Mouse (Mus musculus) brown adipose tissue, adult 24 weeks (tissue): ENCODE measurements around the gene Anxa6. TPM values are rescaled to one million over a fixed set of nuclear protein-coding genes. Genes with fewer than 3 reads are reported as not detected.
A peak's percentile ranks its signal among the peaks of the same experiment; 100 is the strongest.

Experiments used
- H3K27ac ChIP-seq: fragments of 200-500 bp; replicated peaks from 2 replicates; pipeline ENCODE4 v1.5.1; 2012; ENCODE audit warnings: low read depth, mild to moderate bottlenecking, low read length
- H3K4me1 ChIP-seq: fragments of 200-500 bp; 2 replicates; pipeline ENCODE4 v1.6.1; 2012; ENCODE audit warnings: low read length, mixed read lengths; ENCODE audit not compliant: control insufficient read depth, insufficient read depth, insufficient read length
- H3K4me3 ChIP-seq: fragments of 200-500 bp; 2 replicates; pipeline ENCODE4 v1.5.1; 2012; ENCODE audit warnings: low read depth, mild to moderate bottlenecking, low read length, moderate library complexity; ENCODE audit not compliant: insufficient read depth
- polyA plus RNA-seq: library from polyadenylated mRNA; stranded (reverse); fragments of >200 nt; gene quantifications from 2 replicates; pipeline ENCODE4 v1.2.4, GENCODE M21; 2012; ENCODE audit not compliant: missing spikeins, insufficient read depth, insufficient read length

Anxa6 gene
- polyA plus RNA-seq, 1 experiment: 212 TPM

DNA sequence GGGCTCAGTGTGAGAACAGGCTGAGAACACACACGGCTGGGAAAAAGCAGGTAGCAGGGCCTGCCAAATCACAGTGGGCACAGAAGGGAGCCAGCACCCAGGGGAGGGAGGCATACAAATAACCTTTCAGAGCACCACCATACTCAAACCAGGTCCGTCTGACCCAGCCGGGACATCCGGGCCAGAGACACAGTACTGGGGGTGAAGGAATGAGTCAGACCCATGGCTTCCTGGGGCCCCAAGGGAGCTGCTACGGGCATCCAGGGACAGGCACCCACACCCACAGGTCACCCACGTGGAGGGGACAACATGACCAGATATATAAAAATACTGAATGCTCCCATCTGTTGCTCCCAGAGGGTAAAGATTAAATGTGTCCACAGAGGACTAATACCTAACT, 80.6 kb downstream of the Anxa6 start:
- Histone ChIP-seq H3K4me3 (no peak overlapping the region), H3K4me1 (peaks cover 30% of the 10 kb centered on the region), H3K27ac (peak overlapping the region; percentile 27; the same call in 1 of the 2 replicates)

DNA sequence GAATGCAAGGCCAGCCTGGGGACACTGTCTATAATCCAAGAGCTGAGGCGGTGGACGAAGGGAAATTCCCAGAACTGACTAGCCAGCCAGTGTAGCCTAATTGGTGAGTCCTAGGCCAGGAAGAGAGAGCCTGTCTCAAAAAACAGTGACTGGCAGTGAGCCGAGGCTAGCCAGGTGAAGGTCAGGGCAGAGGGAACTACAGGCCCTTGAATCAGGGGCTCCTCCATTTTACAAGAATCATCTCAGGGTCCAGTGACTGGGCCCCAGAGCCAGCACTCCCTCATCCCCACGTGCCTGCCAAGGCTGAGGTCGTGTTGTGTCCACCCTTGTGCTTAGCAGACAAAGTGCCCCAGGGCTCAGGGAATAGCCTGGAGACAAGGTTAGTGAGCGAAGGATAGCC, 82.6 kb downstream of the Anxa6 start:
- Histone ChIP-seq H3K4me3 (no peak overlapping the region), H3K4me1 (peaks cover 30% of the 10 kb centered on the region), H3K27ac (no peak overlapping the region)

DNA sequence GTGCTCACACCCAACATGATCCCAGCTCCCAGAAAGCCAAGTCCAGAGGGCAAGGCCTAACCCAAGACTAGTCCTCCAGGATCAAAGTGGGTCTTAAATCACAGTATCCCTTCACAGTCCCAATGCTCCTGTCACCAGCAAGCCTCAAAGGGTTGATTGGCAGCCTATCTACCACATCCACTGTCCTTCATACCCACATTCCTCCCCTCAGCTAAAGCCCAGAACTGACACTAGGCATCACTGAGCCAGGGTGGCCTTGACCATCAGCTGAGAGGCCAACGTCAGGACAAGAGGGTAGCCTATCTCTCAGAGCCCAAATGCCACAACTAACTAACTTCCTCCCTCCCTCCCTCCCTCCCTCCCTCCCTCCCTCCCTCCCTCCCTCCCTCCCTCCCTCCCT, 83.5 kb downstream of the Anxa6 start:
- no peak overlapping the region for H3K27ac ChIP-seq
- H3K4me3 ChIP-seq: no peak overlapping the region
- peaks cover 30% of the 10 kb centered on the region for H3K4me1 ChIP-seq

DNA sequence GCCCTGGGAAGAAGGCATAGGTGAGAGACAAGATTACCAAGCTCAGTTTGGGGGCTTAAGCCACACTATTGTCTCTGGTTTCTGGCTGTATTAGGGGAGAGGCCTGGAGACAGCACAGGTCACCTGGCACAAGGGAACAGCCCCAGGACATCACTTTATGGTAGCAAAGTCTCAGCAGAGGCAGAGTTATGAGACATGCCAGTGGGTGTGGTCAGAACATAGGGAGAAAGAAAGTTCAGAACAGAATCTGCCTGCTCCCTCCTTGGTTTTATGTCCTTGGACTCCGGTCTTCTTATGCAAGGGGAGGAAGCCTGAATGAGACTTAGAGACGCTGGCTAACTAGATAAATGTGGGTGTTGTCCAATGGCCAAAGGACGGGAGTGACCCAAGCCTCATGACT, 88.5 kb downstream of the Anxa6 start:
- Histone ChIP-seq H3K4me3 (no peak overlapping the region), H3K4me1 (peaks cover 20% of the 10 kb centered on the region), H3K27ac (no peak overlapping the region)

GRCm38 (mm10) chr11:54940056-54940455, 93.2 kb downstream of the Anxa6 start:
- Histone ChIP-seq H3K27ac (0 out of 2 replicates have a peak overlapping the region, but pooled peaks have one; percentile 17), H3K4me1 (peaks cover 21% of the 10 kb centered on the region), H3K4me3 (no peak overlapping the region)

GRCm38 (mm10) chr11:54939501-54939900, 93.7 kb downstream of the Anxa6 start:
- no peak overlapping the region for H3K27ac ChIP-seq
- no peak overlapping the region for H3K4me3 ChIP-seq
- H3K4me1 ChIP-seq: peaks cover 21% of the 10 kb centered on the region

GRCm38 (mm10) chr11:54936771-54937140, 96.5 kb downstream of the Anxa6 start:
- Histone ChIP-seq H3K4me3 (no peak overlapping the region), H3K27ac (no peak overlapping the region; the same call in 1 of the 2 replicates), H3K4me1 (peaks cover 19% of the 10 kb centered on the region)

DNA sequence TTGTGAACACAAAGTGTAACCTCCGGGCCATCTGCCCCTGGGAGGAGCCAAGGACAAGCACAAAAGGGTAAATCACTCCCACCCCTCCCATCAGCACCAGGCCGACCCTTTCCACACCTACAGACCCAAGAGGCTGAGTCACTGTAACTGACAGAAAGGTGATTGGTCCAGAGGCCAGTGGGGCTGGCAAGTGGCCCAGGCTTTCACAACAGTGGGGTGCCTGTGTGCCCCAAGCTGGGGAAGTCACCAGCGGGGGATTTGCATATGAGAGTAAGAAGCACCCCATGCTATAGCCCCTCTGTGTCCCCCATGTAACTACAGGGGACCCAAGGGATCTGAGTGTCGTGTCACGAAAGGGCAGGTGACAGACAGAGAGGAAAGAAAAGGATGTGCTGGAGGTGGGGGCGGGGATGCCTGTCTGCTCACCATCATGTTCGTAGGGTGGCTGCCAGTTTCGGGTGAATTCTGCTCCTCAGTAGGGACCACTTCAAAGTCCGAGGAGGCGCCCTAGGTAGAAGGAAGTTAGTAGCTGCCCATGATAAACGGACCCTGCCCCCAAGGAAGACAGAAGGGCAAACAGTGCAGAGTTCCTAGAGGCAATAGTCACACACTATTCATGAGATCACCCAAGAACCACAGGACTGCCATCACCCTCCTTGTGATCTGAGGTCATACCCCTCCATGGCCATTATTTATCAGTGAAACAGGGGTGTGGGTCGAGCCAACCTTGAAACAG, 97.0 kb downstream of the Anxa6 start:
- Histone ChIP-seq H3K27ac (no peak overlapping the region; the same call in 1 of the 2 replicates), H3K4me3 (no peak overlapping the region), H3K4me1 (peaks cover 19% of the 10 kb centered on the region)

DNA sequence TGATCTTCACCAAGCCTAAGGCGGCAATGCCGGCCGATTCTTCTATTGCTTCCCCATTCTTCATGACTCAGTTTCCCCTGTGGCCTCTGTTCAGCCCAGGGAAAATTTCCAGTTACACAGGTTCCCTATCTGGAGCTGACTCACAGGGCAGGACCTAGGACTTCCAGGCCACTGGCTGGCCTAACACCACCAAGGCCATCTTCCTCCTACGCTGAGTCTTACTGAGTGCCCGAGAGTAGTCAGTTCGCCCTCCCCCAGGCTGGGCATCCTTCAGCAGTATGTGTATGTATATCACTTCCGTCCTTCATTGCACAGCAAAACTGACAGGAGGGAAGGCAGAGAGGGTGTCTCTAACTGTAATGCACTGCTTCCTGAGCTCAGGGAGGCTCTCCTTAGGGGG, 99.0 kb downstream of the Anxa6 start:
- no peak overlapping the region for H3K4me3 ChIP-seq
- no peak overlapping the region for H3K27ac ChIP-seq
- H3K4me1 ChIP-seq: peaks cover 7% of the 10 kb centered on the region

GRCm38 (mm10) chr11:54932540-54932939, 100.7 kb downstream of the Anxa6 start:
- Histone ChIP-seq H3K4me3 (no peak overlapping the region), H3K27ac (no peak overlapping the region), H3K4me1 (peaks cover 5% of the 10 kb centered on the region)

DNA sequence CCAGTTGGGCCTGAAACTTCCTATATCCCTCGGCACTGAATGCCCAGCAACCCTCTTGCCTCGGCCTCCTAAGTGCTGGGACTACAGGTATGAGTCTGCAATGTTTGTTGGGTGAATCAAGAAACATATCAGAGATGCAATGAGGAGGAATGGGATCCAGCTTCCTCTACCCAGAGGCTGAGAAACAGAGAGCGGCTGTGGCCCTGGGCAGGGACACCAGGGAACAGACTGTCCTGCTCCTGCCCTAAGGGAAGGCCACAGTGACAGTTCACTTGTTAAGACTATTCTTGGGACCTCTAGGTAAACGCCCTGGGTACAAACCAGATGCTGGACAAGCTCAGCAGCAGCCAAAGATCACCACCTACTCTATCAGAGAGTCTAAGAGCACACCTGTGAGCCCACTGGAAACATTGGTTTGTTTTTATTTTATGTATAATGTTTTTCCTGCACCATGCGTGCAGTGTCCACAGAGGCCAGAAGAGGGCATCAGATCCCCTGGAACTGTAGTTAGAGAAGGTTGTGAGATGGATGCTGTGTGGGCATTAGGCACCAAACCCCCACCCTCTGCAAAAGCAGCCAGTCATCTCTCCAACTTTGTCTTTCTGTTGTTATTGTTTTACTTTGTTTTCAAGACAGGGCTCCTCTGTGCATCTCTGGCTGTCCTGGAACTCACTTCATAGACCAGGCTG, 101.7 kb downstream of the Anxa6 start:
- Histone ChIP-seq H3K4me1 (no peaks in the 10 kb centered on the region; the same call in 1 of the 2 replicates), H3K27ac (no peak overlapping the region), H3K4me3 (no peak overlapping the region)

GRCm38 (mm10) chr11:54930318-54930979, 102.8 kb downstream of the Anxa6 start:
- Histone ChIP-seq H3K4me1 (no peaks in the 10 kb centered on the region), H3K27ac (no peak overlapping the region), H3K4me3 (no peak overlapping the region)

- H3K4me1 ChIP-seq: no peaks in the 10 kb centered on the region
- H3K4me3 ChIP-seq: no peak overlapping the region
- no peak overlapping the region for H3K27ac ChIP-seq
These were observed 103.5 kb downstream of the Anxa6 start for GRCm38 (mm10) chr11:54929744-54930143.

DNA sequence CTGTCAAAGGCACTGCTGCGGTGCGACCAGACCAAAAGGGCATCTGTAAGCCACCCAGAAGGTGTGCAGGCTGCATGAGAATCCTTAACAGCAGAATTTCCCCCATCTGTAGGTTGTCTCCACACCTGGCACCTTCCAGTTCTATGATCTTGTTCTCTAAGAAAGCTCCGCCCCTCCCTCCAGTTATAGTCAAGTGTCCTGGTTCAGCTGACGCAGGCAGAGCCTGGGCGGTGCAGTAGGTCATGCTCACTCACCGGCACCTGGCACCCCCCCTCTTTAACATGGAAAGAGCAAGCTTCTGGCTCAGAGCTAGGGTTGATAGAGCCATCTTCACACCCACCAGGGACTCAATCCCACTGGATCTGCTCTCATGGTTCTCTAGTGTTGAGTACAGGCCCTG, 104.0 kb downstream of the Anxa6 start:
- no peak overlapping the region for H3K27ac ChIP-seq
- H3K4me3 ChIP-seq: no peak overlapping the region
- no peaks in the 10 kb centered on the region for H3K4me1 ChIP-seq
